Mouse (Mus musculus) left cerebral cortex, postnatal 4 days (tissue): ENCODE data around the gene Chd8. TPM values are rescaled to one million over a fixed set of nuclear protein-coding genes. Genes with fewer than 3 reads are reported as not detected.
A peak's percentile ranks its signal among the peaks of the same experiment; 100 is the strongest.
"Not testable (repeated sequence)": the region's sequence is repeated elsewhere in the genome, so short reads cannot be mapped to it uniquely, and the experiment has no call there.

ENCODE experiments used
- DNase-seq: peaks from one replicate; pipeline ENCODE4 v3.0.0-alpha.2; 2022
- intact Hi-C: fragments of 180-260 bp; cut with DNase I; formaldehyde crosslinking; loops from one replicate; pipeline ENCODE4 v1.15.1; 2025
- total RNA-seq, 2 experiments: library from RNA; stranded (reverse); gene quantifications; 2 replicates each; pipeline ENCODE4 v1.2.3; 2021

Gene Chd8
- 100 to 1,000 TPM; 142 to 154 TPM for total RNA-seq

GRCm38 (mm10) chr14:52257484-52258213, at the start of gene Chd8:
Gene Chd8 (minus strand): TSS chr14:52257780.
- intact Hi-C loops, result no loop called here

GRCm38 (mm10) chr14:52306100-52306499, 48.5 kb upstream of the Chd8 start:
- DNase-seq, result no peak
- intact Hi-C loops, result no loop called here

More at GRCm38 (mm10) chr14:52257484-52258213, at the start of gene Chd8:
- peak; percentile 98 for DNase-seq

- intact Hi-C loops, result no loop called here
- peak; percentile 91 for DNase-seq
Measured at GRCm38 (mm10) chr14:52304644-52305271, 47.2 kb upstream of the Chd8 start, which contains the start of gene Mettl3. Gene Mettl3 (minus strand): TSS chr14:52305128.

- intact Hi-C loops, DNase-seq: not testable (repeated sequence)
Measured at GRCm38 (mm10) chr14:52303517-52303916, 45.9 kb upstream of the Chd8 start.

- DNase-seq, result no peak
- intact Hi-C loops, result loop anchor here (5.0 kb wide), 1 partner anchor 42 kb away; no protein-coding TSS in a partner anchor
Measured at GRCm38 (mm10) chr14:52295558-52296264, 38.1 kb upstream of the Chd8 start.

GRCm38 (mm10) chr14:52284191-52284590, 26.6 kb upstream of the Chd8 start:
- no peak for DNase-seq
- intact Hi-C loops, result no loop called here

GRCm38 (mm10) chr14:52283629-52284028, 26.0 kb upstream of the Chd8 start:
- intact Hi-C loops, result no loop called here
- no peak for DNase-seq

GRCm38 (mm10) chr14:52279747-52280120, 22.2 kb upstream of the Chd8 start:
- intact Hi-C loops, result no loop called here

GRCm38 (mm10) chr14:52278932-52279746, 21.6 kb upstream of the Chd8 start, which contains the start of the genes Tox4 and Rab2b:
Gene Tox4 (plus strand): TSS chr14:52279146.
Gene Rab2b (minus strand): TSS chr14:52279545.
- intact Hi-C loops, result no loop called here
- peak; percentile 98 for DNase-seq

More at GRCm38 (mm10) chr14:52279747-52280120, 22.2 kb upstream of the Chd8 start:
- DNase-seq, result no peak

- intact Hi-C loops, result no loop called here
- DNase-seq, result no peak
Measured at GRCm38 (mm10) chr14:52277210-52277609, 19.6 kb upstream of the Chd8 start.

- intact Hi-C loops, result no loop called here
- DNase-seq, result no peak
Measured at GRCm38 (mm10) chr14:52272781-52273180, 15.2 kb upstream of the Chd8 start.

- DNase-seq, result no peak
- intact Hi-C loops, result no loop called here
Measured at GRCm38 (mm10) chr14:52256311-52257175, 1.0 kb downstream of the Chd8 start.

GRCm38 (mm10) chr14:52246129-52246528, 11.5 kb downstream of the Chd8 start:
- DNase-seq, result no peak
- intact Hi-C loops, result no loop called here

GRCm38 (mm10) chr14:52244690-52245042, 12.9 kb downstream of the Chd8 start:
- no peak for DNase-seq
- intact Hi-C loops, result no loop called here

GRCm38 (mm10) chr14:52244041-52244689, 13.4 kb downstream of the Chd8 start:
- intact Hi-C loops, result no loop called here
- DNase-seq, result peak; percentile 99

GRCm38 (mm10) chr14:52236216-52236615, 21.4 kb downstream of the Chd8 start:
- intact Hi-C loops, result no loop called here
- no peak for DNase-seq

- DNase-seq, result no peak
- intact Hi-C loops, result no loop called here
Measured at GRCm38 (mm10) chr14:52235165-52235564, 22.4 kb downstream of the Chd8 start.

GRCm38 (mm10) chr14:52232249-52232648, 25.3 kb downstream of the Chd8 start:
- no peak for DNase-seq
- intact Hi-C loops, result no loop called here

- intact Hi-C loops, result no loop called here
- DNase-seq, result no peak
Measured at GRCm38 (mm10) chr14:52225972-52226371, 31.6 kb downstream of the Chd8 start.
